Mouse (Mus musculus) MEL (cell line): ENCODE data around the gene Slc10a4. TPM values are rescaled to one million over a fixed set of nuclear protein-coding genes. Genes with fewer than 3 reads are reported as not detected.
A peak's percentile ranks its signal among the peaks of the same experiment; 100 is the strongest.

ENCODE experiments used
- DNase-seq: peaks from one replicate; pipeline ENCODE4 v3.0.0; 2011; ENCODE audit warnings: low read depth, low spot score
- H3K27ac ChIP-seq: 2 replicates; pipeline ENCODE4 v1.5.1; 2012; ENCODE audit warnings: low read depth, mild to moderate bottlenecking, control low read depth, low read length, moderate library complexity; ENCODE audit not compliant: control insufficient read depth
- H3K27me3 ChIP-seq, 2 experiments: fragments of 150-350 bp in 1 of 2; sonication (generic) in 1 of 2; 2 replicates each; pipeline ENCODE4 v1.6.1; 2012; ENCODE audit warnings: low read length in 2 of 2, mild to moderate bottlenecking in 2 of 2, improper control_type of control experiment in 1 of 2, moderate library complexity in 1 of 2; ENCODE audit not compliant: insufficient read depth in 2 of 2, control insufficient read depth in 1 of 2
- H3K36me3 ChIP-seq, 2 experiments: 2 replicates each; pipeline ENCODE4 v1.6.1; 2012 to 2014; ENCODE audit warnings: low read length in 2 of 2, improper control_type of control experiment in 1 of 2, inconsistent platforms in 1 of 2, mild to moderate bottlenecking in 1 of 2; ENCODE audit not compliant: insufficient read depth in 2 of 2, control insufficient read depth in 1 of 2
- H3K4me1 ChIP-seq, 2 experiments: fragments of 150-350 bp in 1 of 2; sonication (generic) in 1 of 2; 2 replicates each; pipeline ENCODE4 v1.6.1; 2012; ENCODE audit warnings: low read length in 2 of 2, improper control_type of control experiment in 1 of 2, mild to moderate bottlenecking in 1 of 2; ENCODE audit not compliant: insufficient read depth in 2 of 2, control insufficient read depth in 1 of 2
- H3K4me3 ChIP-seq, 2 experiments: fragments of 150-350 bp in 1 of 2; sonication (generic) in 1 of 2; 2 replicates each; pipeline ENCODE4 v1.5.1; 2012; ENCODE audit warnings: low read depth in 2 of 2, low read length in 2 of 2, mild to moderate bottlenecking in 2 of 2, moderate library complexity in 2 of 2, control low read depth in 1 of 2, improper control_type of control experiment in 1 of 2; ENCODE audit not compliant: control insufficient read depth in 1 of 2, insufficient read depth in 1 of 2
- H3K79me2 ChIP-seq: 2 replicates; pipeline ENCODE4 v1.6.1; 2012; ENCODE audit warnings: mild to moderate bottlenecking, low read length, moderate library complexity; ENCODE audit not compliant: control insufficient read depth, poor library complexity, insufficient read depth
- H3K9ac ChIP-seq: 2 replicates; pipeline ENCODE4 v1.6.1; 2012; ENCODE audit warnings: low read depth, mild to moderate bottlenecking, control low read depth, low read length, moderate library complexity; ENCODE audit not compliant: control insufficient read depth, poor library complexity, severe bottlenecking
- H3K9me3 ChIP-seq: fragments of 150-350 bp; sonication (generic); replicated peaks from 2 replicates; pipeline ENCODE4 v1.6.1; 2012; ENCODE audit warnings: mild to moderate bottlenecking, low read length, improper control_type of control experiment, moderate library complexity; ENCODE audit not compliant: insufficient read depth
- BHLHE40 ChIP-seq: IDR thresholded peaks from 2 replicates; pipeline ENCODE4 v1.6.1; 2012; ENCODE audit warnings: low read depth, mild to moderate bottlenecking, inconsistent platforms, low read length, improper control_type of control experiment, borderline replicate concordance
- CHD2 ChIP-seq: IDR thresholded peaks from 2 replicates; pipeline ENCODE4 v1.6.1; 2011; ENCODE audit warnings: low read length, improper control_type of control experiment
- CTCF ChIP-seq, 3 experiments: IDR thresholded peaks in 2 of 3; conservative IDR thresholded peaks in 1 of 3; 2 replicates each; pipeline ENCODE4 v1.5.1; 2011 to 2012; ENCODE audit warnings: low read length in 3 of 3, low read depth in 2 of 3, mild to moderate bottlenecking in 2 of 3, improper control_type of control experiment in 1 of 3, inconsistent platforms in 1 of 3, mixed read lengths in 1 of 3, moderate library complexity in 1 of 3; ENCODE audit not compliant: control insufficient read depth in 1 of 3, insufficient read depth in 1 of 3, poor library complexity in 1 of 3, severe bottlenecking in 1 of 3
- ELF1 ChIP-seq: IDR thresholded peaks from 2 replicates; pipeline ENCODE4 v1.6.1; 2014; ENCODE audit warnings: low read depth, mild to moderate bottlenecking, inconsistent platforms, low read length, improper control_type of control experiment, moderate library complexity
- EP300 ChIP-seq, 2 experiments: IDR thresholded peaks; 2 replicates each; pipeline ENCODE4 v1.6.1; 2011; ENCODE audit warnings: improper control_type of control experiment in 2 of 2, low read length in 2 of 2, low read depth in 1 of 2, mild to moderate bottlenecking in 1 of 2
- ETS1 ChIP-seq: IDR thresholded peaks from 2 replicates; pipeline ENCODE4 v1.6.1; 2012; ENCODE audit warnings: low read depth, mild to moderate bottlenecking, inconsistent platforms, low read length, improper control_type of control experiment, moderate library complexity
- HCFC1 ChIP-seq: IDR thresholded peaks from 2 replicates; pipeline ENCODE4 v1.6.1; 2012; ENCODE audit warnings: low read depth, mild to moderate bottlenecking, inconsistent platforms, low read length, improper control_type of control experiment, moderate library complexity
- JUND ChIP-seq: IDR thresholded peaks from 2 replicates; pipeline ENCODE4 v1.6.1; 2011; ENCODE audit warnings: low read depth, mild to moderate bottlenecking, improper control_type of control experiment, low read length
- KAT2A ChIP-seq: conservative IDR thresholded peaks from 2 replicates; pipeline ENCODE4 v1.6.1; 2012; ENCODE audit warnings: low read depth, low read length, improper control_type of control experiment, inconsistent platforms
- MAFK ChIP-seq: IDR thresholded peaks from 2 replicates; pipeline ENCODE4 v1.6.1; 2011; ENCODE audit warnings: low read depth, mild to moderate bottlenecking, low read length, improper control_type of control experiment, borderline replicate concordance
- MAX ChIP-seq: IDR thresholded peaks from 2 replicates; pipeline ENCODE4 v1.6.1; 2011; ENCODE audit warnings: low read length, improper control_type of control experiment
- MYB ChIP-seq: IDR thresholded peaks from 2 replicates; pipeline ENCODE4 v1.6.1; 2011; ENCODE audit warnings: mild to moderate bottlenecking, low read depth, low read length, improper control_type of control experiment
- POLR2A ChIP-seq, 2 experiments: IDR thresholded peaks; 2 replicates each; pipeline ENCODE4 v1.6.1; 2011 to 2012; ENCODE audit warnings: low read length in 2 of 2, mild to moderate bottlenecking in 2 of 2, control low read depth in 1 of 2, improper control_type of control experiment in 1 of 2, low read depth in 1 of 2, moderate library complexity in 1 of 2; ENCODE audit not compliant: control insufficient read depth in 1 of 2, insufficient read depth in 1 of 2, poor library complexity in 1 of 2
- TAL1 ChIP-seq: IDR thresholded peaks from 2 replicates; pipeline ENCODE4 v1.6.1; 2012; ENCODE audit warnings: mild to moderate bottlenecking, inconsistent platforms, low read length, moderate library complexity, mixed read lengths
- TCF12 ChIP-seq: IDR thresholded peaks from 2 replicates; pipeline ENCODE4 v1.6.1; 2014; ENCODE audit warnings: low read depth, mild to moderate bottlenecking, inconsistent platforms, low read length, improper control_type of control experiment, moderate library complexity
- UBTF ChIP-seq: IDR thresholded peaks from 2 replicates; pipeline ENCODE4 v1.6.1; 2012; ENCODE audit warnings: low read depth, mild to moderate bottlenecking, inconsistent platforms, low read length, improper control_type of control experiment, moderate library complexity, borderline replicate concordance; ENCODE audit not compliant: insufficient read depth
- ZC3H11A ChIP-seq: IDR thresholded peaks from 2 replicates; pipeline ENCODE4 v1.6.1; 2012; ENCODE audit warnings: low read depth, mild to moderate bottlenecking, inconsistent platforms, low read length, improper control_type of control experiment
- ZKSCAN1 ChIP-seq: IDR thresholded peaks from 2 replicates; pipeline ENCODE4 v1.6.1; 2012; ENCODE audit warnings: low read depth, mild to moderate bottlenecking, inconsistent platforms, low read length, improper control_type of control experiment, moderate library complexity
- polyA plus RNA-seq, 2 experiments: library from polyadenylated mRNA; stranded (reverse) in 1 of 2; unstranded in 1 of 2; fragments of >175 nt in 1 of 2; fragments of >200 nt in 1 of 2; gene quantifications; 2 replicates each; pipeline versions ENCODE4 v1.2.1 to v1.2.4; 2012; ENCODE audit warnings: low replicate concordance in 2 of 2, low read depth in 1 of 2; ENCODE audit not compliant: insufficient read length in 2 of 2, insufficient read depth in 1 of 2, missing spikeins in 1 of 2
- total RNA-seq: library from RNA; depleted of rRNA; stranded (reverse); fragments of 300-350 nt; gene quantifications from 2 replicates; pipeline ENCODE4 v1.2.3, GENCODE M21; 2012

Gene Slc10a4
- total and polyA plus RNA-seq, 3 experiments: not detected

DNA sequence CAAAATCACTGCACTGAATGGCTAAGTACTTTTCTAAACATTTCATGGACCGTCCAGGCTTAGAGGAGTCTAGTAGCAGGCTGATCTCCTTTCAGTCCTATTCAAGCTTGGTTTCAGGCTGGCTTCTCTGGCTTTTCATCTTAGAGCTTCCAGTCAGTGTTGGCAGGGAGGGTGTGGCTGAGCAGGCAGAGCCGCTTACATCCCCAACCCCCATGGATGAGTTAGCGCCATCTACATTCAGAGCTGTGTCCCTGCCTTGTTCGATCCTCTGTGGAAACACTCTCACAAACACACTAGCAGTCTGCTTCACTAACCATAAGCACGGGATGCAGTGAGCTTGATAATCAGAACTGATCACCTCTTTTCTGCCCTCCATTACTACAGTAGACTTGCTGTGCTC, 33.7 kb upstream of the Slc10a4 start:
- Histone ChIP-seq H3K4me3 (no peak overlapping the region), H3K27me3 (no peaks in the 10 kb centered on the region), H3K4me1 (no peaks in the 10 kb centered on the region), H3K27ac (no peak overlapping the region), H3K79me2 (no peaks in the 10 kb centered on the region), H3K36me3 (peaks cover 0 to 9% of the 10 kb centered on the region in 2 experiments; a peak in 2 of 4 replicates), H3K9ac (no peak overlapping the region), H3K9me3 (no peaks in the 10 kb centered on the region)
- no peak for TF ChIP-seq ELF1
- no peak for TF ChIP-seq ZKSCAN1
- TF ChIP-seq MYB: no peak
- TF ChIP-seq ZC3H11A: no peak
- TF ChIP-seq CTCF (IDR thresholded peaks at IDR 0.05 in 2 of 3, conservative IDR thresholded peaks at IDR 0.05 in 1 of 3; ENCODE audit: control insufficient read depth in 1 of 3, insufficient read depth in 1 of 3, low read depth in 2 of 3, low read length in 3 of 3, poor library complexity in 1 of 3, severe bottlenecking in 1 of 3): peak in 1 of 3 experiments; percentile 19; a peak in 2 of 6 replicates
- TF ChIP-seq MAFK: no peak
- no peak for TF ChIP-seq BHLHE40
- DNase-seq: no peak

DNA sequence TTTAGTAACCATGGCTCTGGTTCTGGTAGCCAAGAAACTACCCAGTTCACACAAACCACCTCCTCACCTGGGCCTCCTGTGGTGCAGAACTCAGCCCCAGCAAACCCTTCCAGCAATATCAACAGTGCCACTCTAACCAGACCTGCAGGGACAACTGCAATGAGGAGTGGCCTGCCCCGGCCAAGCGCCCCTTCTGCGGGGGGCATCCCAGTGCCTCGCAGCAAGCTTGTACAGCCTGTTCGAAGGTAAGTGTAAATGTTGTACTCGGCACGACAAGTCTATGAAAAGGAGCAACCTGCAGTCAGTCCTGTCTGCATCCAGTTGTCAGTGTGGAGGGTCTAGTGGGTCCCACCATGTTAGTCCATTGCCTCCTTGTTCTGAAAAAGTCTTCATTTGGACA, 32.1 kb upstream of the Slc10a4 start, which contains the start of gene Gm10135:
Gene Gm10135 (minus strand): TSS at position 101 of the 400 bp plus-strand sequence.
- H3K27ac ChIP-seq: no peak within 1 kb of the TSS
- H3K4me3 ChIP-seq: no peak within 1 kb of the TSS
- no peaks in the 10 kb centered on the region for H3K4me1 ChIP-seq
- no peaks in the 10 kb centered on the region for H3K9me3 ChIP-seq
- peaks cover 0 to 11% of the 10 kb centered on the region in 2 experiments; a peak in 2 of 4 replicates for H3K36me3 ChIP-seq
- H3K27me3 ChIP-seq: no peaks in the 10 kb centered on the region
- TF ChIP-seq MYB: no peak
- no peak for TF ChIP-seq ZC3H11A
- TF ChIP-seq CHD2: no peak
- no peak for TF ChIP-seq BHLHE40
- TF ChIP-seq POLR2A (IDR thresholded peaks at IDR 0.05; ENCODE audit: control insufficient read depth in 1 of 2, insufficient read depth in 1 of 2, low read depth in 1 of 2, low read length in 2 of 2, poor library complexity in 1 of 2): no peak
- TF ChIP-seq HCFC1: no peak
- no peak for TF ChIP-seq ETS1
- TF ChIP-seq TAL1: no peak
- TF ChIP-seq ZKSCAN1: no peak
- no peak for TF ChIP-seq KAT2A
- no peak for TF ChIP-seq UBTF
- no peak for TF ChIP-seq MAX
- TF ChIP-seq TCF12: no peak
- TF ChIP-seq ELF1: no peak
- no peak for TF ChIP-seq JUND
- TF ChIP-seq EP300 (IDR thresholded peaks at IDR 0.05; ENCODE audit: low read depth in 1 of 2, low read length in 2 of 2): no peak
- DNase-seq: no peak
- no peaks in the 10 kb centered on the region for H3K79me2 ChIP-seq
- no peak within 1 kb of the TSS for H3K9ac ChIP-seq
